Mouse (Mus musculus) spleen, adult 2 months (tissue): ENCODE results near the gene Nfkb1. TPM values are rescaled to one million over a fixed set of nuclear protein-coding genes. Genes with fewer than 3 reads are reported as not detected.

Experiments
- DNase-seq, 2 experiments: peaks; one replicate each; pipeline versions ENCODE4 v3.0.0 to v3.0.0-alpha.2; 2012 to 2021; ENCODE audit warnings: low spot score in 2 of 2, low read depth in 1 of 2
- H3K27ac ChIP-seq: fragments of 200-500 bp; 2 replicates; pipeline ENCODE4 v1.5.1; 2012; ENCODE audit warnings: low read length, inconsistent platforms; ENCODE audit not compliant: insufficient read depth
- H3K27me3 ChIP-seq: fragments of 200-500 bp; 2 replicates; pipeline ENCODE4 v1.6.1; 2012; ENCODE audit warnings: mild to moderate bottlenecking, moderate library complexity, low read length, inconsistent platforms; ENCODE audit not compliant: control insufficient read depth, insufficient read depth
- H3K36me3 ChIP-seq: fragments of 200-500 bp; 2 replicates; pipeline ENCODE4 v1.6.1; 2012; ENCODE audit warnings: mild to moderate bottlenecking, low read length, inconsistent platforms; ENCODE audit not compliant: control insufficient read depth, insufficient read depth
- H3K4me1 ChIP-seq: fragments of 200-500 bp; 2 replicates; pipeline ENCODE4 v1.6.1; 2011; ENCODE audit warnings: inconsistent platforms; ENCODE audit not compliant: control insufficient read depth, insufficient read depth, insufficient read length
- H3K4me3 ChIP-seq: fragments of 200-500 bp; 2 replicates; pipeline ENCODE4 v1.5.1; 2011; ENCODE audit warnings: mild to moderate bottlenecking, inconsistent platforms; ENCODE audit not compliant: insufficient read depth, insufficient read length; ENCODE audit errors: extremely low read depth
- CTCF ChIP-seq: fragments of 200-500 bp; IDR thresholded peaks from 2 replicates; pipeline ENCODE4 v1.5.1; 2011; ENCODE audit warnings: mild to moderate bottlenecking, inconsistent platforms; ENCODE audit not compliant: insufficient read depth, insufficient read length, insufficient replicate concordance; ENCODE audit errors: extremely low read depth
- POLR2A ChIP-seq: fragments of 200-500 bp; IDR thresholded peaks from 2 replicates; pipeline ENCODE4 v1.6.1; 2011; ENCODE audit warnings: low read depth, low read length, inconsistent platforms
- WGBS: fragments of 180-500 bp; shearing (Covaris S2); methylation state at CpG from one replicate; pipeline ENCODE4 v1.1.7; 2018; 5-methylcytosine and 5-hydroxymethylcytosine counted together
- polyA plus RNA-seq: library from polyadenylated mRNA; depleted of rRNA; stranded (reverse); fragments of >200 nt; gene quantifications from 2 replicates; pipeline ENCODE4 v1.2.3, GENCODE M21; 2012

Gene Nfkb1
- polyA plus RNA-seq, 1 experiment, result 188 TPM

GRCm38 (mm10) chr3:135644971-135645370, 46.4 kb downstream of the Nfkb1 start:
- H3K27ac ChIP-seq, result no peak overlapping the region
- H3K27me3 ChIP-seq, result no peaks in the 10 kb centered on the region
- no peak overlapping the region for H3K4me3 ChIP-seq
- no peaks in the 10 kb centered on the region; the same call in 1 of the 2 replicates for H3K4me1 ChIP-seq
- no peak for DNase-seq
- H3K36me3 ChIP-seq, result peaks cover 20% of the 10 kb centered on the region
- 90% methylated on average over 3 of the region's 3 CpGs for WGBS
- no peak for TF ChIP-seq POLR2A
- no peak for TF ChIP-seq CTCF

DNA sequence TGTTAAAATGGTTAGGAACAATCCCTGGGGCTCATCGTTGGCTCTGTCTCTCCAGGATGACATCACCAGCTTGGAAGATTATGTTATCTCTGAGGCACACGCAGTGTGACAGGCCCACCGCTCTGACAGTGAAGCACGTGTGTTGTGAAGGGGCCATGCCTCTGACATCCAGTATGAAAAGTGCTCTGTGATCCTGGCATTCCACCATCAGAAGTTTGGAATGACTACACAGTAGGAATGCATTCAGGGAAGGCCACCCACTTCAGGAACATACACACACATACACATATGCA, 49.8 kb downstream of the Nfkb1 start:
- TF ChIP-seq CTCF (no peak), POLR2A (no peak)
- Histone ChIP-seq H3K27me3 (no peaks in the 10 kb centered on the region), H3K36me3 (peaks cover 14% of the 10 kb centered on the region), H3K4me3 (no peak overlapping the region), H3K4me1 (no peaks in the 10 kb centered on the region; the same call in 1 of the 2 replicates), H3K27ac (no peak overlapping the region)
- no peak for DNase-seq
- WGBS, result 90% methylated on average over 4 of the region's 4 CpGs

- WGBS, result 85% methylated on average over 16 of the region's 16 CpGs
- peaks cover 11% of the 10 kb centered on the region for H3K36me3 ChIP-seq
- H3K4me1 ChIP-seq, result no peaks in the 10 kb centered on the region; the same call in 1 of the 2 replicates
- H3K27me3 ChIP-seq, result no peaks in the 10 kb centered on the region
- TF ChIP-seq POLR2A, result no peak
- no peak for TF ChIP-seq CTCF
- H3K4me3 ChIP-seq, result no peak overlapping the region
- DNase-seq, result no peak
- H3K27ac ChIP-seq, result no peak overlapping the region
Measured at GRCm38 (mm10) chr3:135640856-135641622, 50.3 kb downstream of the Nfkb1 start.

- Histone ChIP-seq H3K27ac (no peak overlapping the region), H3K36me3 (peaks cover 7% of the 10 kb centered on the region; the same call in 1 of the 2 replicates)
- WGBS, result 53% methylated on average over 5 of the region's 5 CpGs
Measured at GRCm38 (mm10) chr3:135640203-135640602, 51.1 kb downstream of the Nfkb1 start.

DNA sequence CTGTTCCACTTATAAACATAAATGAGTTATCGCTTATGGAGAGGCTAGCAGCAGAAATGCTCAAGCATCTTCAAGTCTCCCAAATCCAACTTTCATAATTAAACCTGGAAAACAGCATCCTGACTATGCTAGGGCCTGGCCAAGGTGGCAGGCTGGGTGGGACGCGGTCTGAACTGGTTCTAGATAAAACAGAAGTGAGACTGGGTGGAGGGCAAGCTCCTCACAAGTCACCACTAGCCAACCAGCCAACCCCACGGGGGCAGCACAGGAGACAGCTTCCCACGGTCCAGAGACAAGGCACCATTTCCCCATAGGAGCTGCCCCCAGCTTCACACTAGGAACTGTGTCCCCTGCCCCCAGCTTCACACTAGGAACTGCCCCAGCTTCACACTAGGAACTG, 53.8 kb downstream of the Nfkb1 start:
- no peak for DNase-seq
- no peaks in the 10 kb centered on the region; the same call in 1 of the 2 replicates for H3K4me1 ChIP-seq
- TF ChIP-seq CTCF, result no peak
- TF ChIP-seq POLR2A, result no peak
- H3K27ac ChIP-seq, result 0 out of 2 replicates have a peak overlapping the region, but pooled peaks have one; percentile 37
- peaks cover 7% of the 10 kb centered on the region; the same call in 1 of the 2 replicates for H3K36me3 ChIP-seq
- H3K27me3 ChIP-seq, result no peaks in the 10 kb centered on the region
- H3K4me3 ChIP-seq, result no peak overlapping the region
- WGBS, result 50% methylated on average over 5 of the region's 5 CpGs

More at GRCm38 (mm10) chr3:135640203-135640602, 51.1 kb downstream of the Nfkb1 start:
- Histone ChIP-seq H3K27me3 (no peaks in the 10 kb centered on the region), H3K4me3 (no peak overlapping the region), H3K4me1 (no peaks in the 10 kb centered on the region; the same call in 1 of the 2 replicates)
- no peak for DNase-seq
- no peak for TF ChIP-seq CTCF
- no peak for TF ChIP-seq POLR2A

DNA sequence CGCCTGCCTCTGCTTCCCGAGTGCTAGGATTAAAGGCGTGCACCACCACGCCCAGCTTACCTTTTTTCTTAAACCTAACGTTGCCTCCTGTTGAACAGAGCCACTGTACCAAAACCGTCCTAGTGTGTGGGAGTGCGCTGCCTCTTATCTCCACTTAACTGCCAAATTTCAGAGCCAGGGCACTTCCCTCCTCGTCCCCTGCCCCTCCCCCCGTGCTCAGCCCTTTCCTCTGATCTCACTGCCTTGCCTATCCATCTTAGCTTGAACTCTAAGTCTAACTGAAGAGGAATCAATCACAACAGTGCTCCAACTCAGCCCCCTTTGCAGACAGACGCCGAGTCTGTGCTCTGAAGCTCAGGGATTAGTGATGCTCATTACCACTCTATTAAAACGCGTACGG, 54.9 kb downstream of the Nfkb1 start:
- no peak for TF ChIP-seq CTCF
- TF ChIP-seq POLR2A, result no peak
- 45% methylated on average over 14 of the region's 14 CpGs for WGBS
- no peaks in the 10 kb centered on the region for H3K27me3 ChIP-seq
- H3K27ac ChIP-seq, result no peak overlapping the region; the same call in 1 of the 2 replicates
- peak in 1 of 2 experiments; percentile 25 for DNase-seq
- peaks cover 4% of the 10 kb centered on the region; the same call in 1 of the 2 replicates for H3K36me3 ChIP-seq
- no peaks in the 10 kb centered on the region; the same call in 1 of the 2 replicates for H3K4me1 ChIP-seq
- H3K4me3 ChIP-seq, result no peak overlapping the region
